Mouse (Mus musculus) yolk sac, embryonic 10.5 days (tissue): ENCODE results near the gene Exph5.

Experiments
- DNase-seq: peaks from one replicate; pipeline ENCODE4 v3.0.0-alpha.2; 2017; ENCODE audit warnings: low spot score

Exph5 gene

GRCm38 (mm10) chr9:53301269-53301720 is at the start of gene Exph5:
Gene Exph5 (plus strand): TSS chr9:53301670.
- DNase-seq: peak; percentile 84

- DNase-seq: peak; percentile 43
Observed at GRCm38 (mm10) chr9:53254368-53254767, 47.1 kb upstream of the Exph5 start.

GRCm38 (mm10) chr9:53256690-53257305 is 44.7 kb upstream of the Exph5 start:
- DNase-seq: no peak

- DNase-seq: no peak
Observed at GRCm38 (mm10) chr9:53257772-53258171, 43.7 kb upstream of the Exph5 start.

- DNase-seq: no peak
Observed at GRCm38 (mm10) chr9:53258199-53258598, 43.3 kb upstream of the Exph5 start.

GRCm38 (mm10) chr9:53264387-53264786 is 37.1 kb upstream of the Exph5 start:
- no peak for DNase-seq

- DNase-seq: no peak
Observed at GRCm38 (mm10) chr9:53265589-53265988, 35.9 kb upstream of the Exph5 start.

- DNase-seq: no peak
Observed at GRCm38 (mm10) chr9:53268036-53268435, 33.4 kb upstream of the Exph5 start.

- DNase-seq: no peak
Observed at GRCm38 (mm10) chr9:53268731-53269465, 32.6 kb upstream of the Exph5 start.

- DNase-seq: no peak
Observed at GRCm38 (mm10) chr9:53269466-53269755, 32.1 kb upstream of the Exph5 start.

- DNase-seq: no peak
Observed at GRCm38 (mm10) chr9:53271281-53272022, 30.0 kb upstream of the Exph5 start.

GRCm38 (mm10) chr9:53272207-53272606 is 29.3 kb upstream of the Exph5 start:
- DNase-seq: no peak

- DNase-seq: no peak
Observed at GRCm38 (mm10) chr9:53272714-53273113, 28.8 kb upstream of the Exph5 start.

- DNase-seq: no peak
Observed at GRCm38 (mm10) chr9:53276381-53276780, 25.1 kb upstream of the Exph5 start.

- no peak for DNase-seq
Observed at GRCm38 (mm10) chr9:53278997-53279396, 22.5 kb upstream of the Exph5 start.

GRCm38 (mm10) chr9:53286793-53287192 is 14.7 kb upstream of the Exph5 start:
- no peak for DNase-seq

- DNase-seq: no peak
Observed at GRCm38 (mm10) chr9:53290006-53290405, 11.5 kb upstream of the Exph5 start.

GRCm38 (mm10) chr9:53292833-53293232 is 8.6 kb upstream of the Exph5 start:
- DNase-seq: no peak

GRCm38 (mm10) chr9:53301801-53302311 is 386 bp downstream of the Exph5 start:
- no peak for DNase-seq

GRCm38 (mm10) chr9:53302415-53302814 is 945 bp downstream of the Exph5 start:
- no peak for DNase-seq

- DNase-seq: no peak
Observed at GRCm38 (mm10) chr9:53307904-53308303, 6.4 kb downstream of the Exph5 start.

- no peak for DNase-seq
Observed at GRCm38 (mm10) chr9:53312981-53313380, 11.5 kb downstream of the Exph5 start.
